ENCODE assay signal across 24 mouse cellular contexts in genomic region chr6:81959866-81960265, GRCm38 (mm10).
"Had no signal": no experiment of that assay in that cellular context is flagged by ENCODE, and none has a peak within 500 bp of the region (broad histone marks: within the 10 kb centered on the region; RNA-seq: fewer than 3 reads in every experiment).

No protein-coding gene starts in this region.

- H3K9ac ChIP-seq: heart, embryonic 13.5 days; heart, embryonic 15.5 days; hindbrain, embryonic 13.5 days; hindbrain, embryonic 15.5 days; intestine, embryonic 15.5 days; limb, embryonic 13.5 days; limb, embryonic 15.5 days; liver, embryonic 12.5 days; liver, embryonic 14.5 days had no signal

- H3K4me3 ChIP-seq: gastrocnemius, adult 2 months; heart, adult 2 months; heart, embryonic 13.5 days; heart, embryonic 15.5 days; hindbrain, embryonic 10.5 days; hindbrain, embryonic 13.5 days; hindbrain, embryonic 15.5 days; intestine, embryonic 15.5 days; layer of hippocampus, adult 2 months; limb, embryonic 13.5 days; limb, embryonic 15.5 days; liver, embryonic 12.5 days had no signal

- H3K9me3 ChIP-seq: heart, embryonic 15.5 days; hindbrain, embryonic 13.5 days; hindbrain, embryonic 15.5 days; intestine, embryonic 15.5 days; limb, embryonic 13.5 days; limb, embryonic 15.5 days; liver, embryonic 12.5 days had no signal

- H3K4me2 ChIP-seq: heart, embryonic 11.5 days; heart, embryonic 13.5 days; heart, embryonic 15.5 days; hindbrain, embryonic 13.5 days; hindbrain, embryonic 15.5 days; intestine, embryonic 15.5 days; limb, embryonic 13.5 days; limb, embryonic 15.5 days; liver, embryonic 12.5 days had no signal

- DNase-seq: gastrocnemius, adult 2 months; gastrocnemius, postnatal 10 days; gastrocnemius, postnatal 25 days; heart, adult 2 months; heart, postnatal 14 days; heart, postnatal 4 days; kidney, adult 18-20 months; kidney, adult 8-10 months; kidney, postnatal 25 days; left cerebral cortex, postnatal 4 days had no signal

- H3K27ac ChIP-seq: gastrocnemius, adult 2 months; heart, adult 2 months; heart, embryonic 13.5 days; heart, embryonic 15.5 days; hindbrain, embryonic 10.5 days; hindbrain, embryonic 13.5 days; hindbrain, embryonic 15.5 days; intestine, embryonic 15.5 days; layer of hippocampus, adult 2 months; limb, embryonic 13.5 days; limb, embryonic 15.5 days; liver, embryonic 12.5 days; liver, embryonic 14.5 days had no signal

- H3K27me3 ChIP-seq: heart, embryonic 13.5 days; heart, embryonic 15.5 days; hindbrain, embryonic 13.5 days; hindbrain, embryonic 15.5 days; intestine, embryonic 15.5 days; limb, embryonic 13.5 days; limb, embryonic 15.5 days; liver, embryonic 12.5 days had no signal

- ATAC-seq: inflammation-experienced regulatory T-cells, adult 6 months; intestine, embryonic 15.5 days; intestine, postnatal 0 days; liver, embryonic 12.5 days had no signal
